Mouse (Mus musculus): ENCODE data around the gene Slc16a6.
"Not testable (repeated sequence)": the region's sequence is repeated elsewhere in the genome, so short reads cannot be mapped to it uniquely, and the experiment has no call there.

The Slc16a6 gene

DNA sequence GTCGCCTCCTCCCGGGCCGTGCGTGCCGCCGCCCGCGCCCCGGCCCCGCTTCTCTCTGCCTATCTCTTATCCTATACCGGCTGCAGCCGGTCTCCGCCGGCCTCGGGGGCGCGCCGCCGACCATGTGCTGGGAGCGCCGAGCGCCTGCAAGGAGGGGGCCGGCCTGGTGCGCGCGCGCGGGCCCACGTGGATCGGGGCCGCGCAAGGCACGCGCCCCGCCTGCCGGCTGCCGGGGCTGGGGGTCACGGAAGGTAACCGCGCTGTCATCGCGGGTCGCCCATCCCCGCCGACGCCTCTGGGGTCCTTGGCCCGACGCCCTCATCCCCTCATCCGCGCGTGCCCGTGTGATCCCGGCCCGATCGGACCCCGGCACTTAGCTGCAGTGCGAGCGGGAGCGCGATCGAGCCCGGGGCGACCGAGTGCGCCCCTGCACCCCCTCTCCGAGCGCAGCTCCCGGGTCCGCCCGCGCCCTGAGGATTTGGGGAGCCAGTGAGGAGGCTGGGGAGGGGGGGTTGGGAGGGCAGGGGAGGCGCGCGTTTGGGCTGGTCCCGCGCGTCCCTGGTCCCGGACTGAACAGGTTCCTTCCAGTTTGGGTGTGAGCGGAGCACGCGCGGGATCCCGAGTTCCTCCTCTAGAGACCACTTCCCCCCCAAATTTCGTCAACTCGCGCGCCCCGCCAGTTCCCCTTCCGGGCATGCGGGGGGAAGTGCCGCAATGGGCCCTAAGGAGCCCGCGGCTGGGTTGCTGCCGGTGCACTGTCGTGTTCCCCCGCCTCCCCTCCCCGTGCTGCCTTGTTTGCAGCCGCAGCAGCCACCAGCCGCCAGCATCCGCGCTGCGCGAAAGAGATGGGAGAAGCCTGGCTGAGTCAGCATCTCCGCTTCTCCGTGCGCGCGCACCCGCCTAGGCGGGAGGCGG is at the start of gene Slc16a6, which contains the start of gene Arsg:
Gene Slc16a6, minus strand, starts transcription at position 428 of the 915 bp plus-strand sequence.
Gene Arsg, plus strand, starts transcription at position 204 of the 915 bp plus-strand sequence.
- peak; percentile 91 for DNase-seq

DNA sequence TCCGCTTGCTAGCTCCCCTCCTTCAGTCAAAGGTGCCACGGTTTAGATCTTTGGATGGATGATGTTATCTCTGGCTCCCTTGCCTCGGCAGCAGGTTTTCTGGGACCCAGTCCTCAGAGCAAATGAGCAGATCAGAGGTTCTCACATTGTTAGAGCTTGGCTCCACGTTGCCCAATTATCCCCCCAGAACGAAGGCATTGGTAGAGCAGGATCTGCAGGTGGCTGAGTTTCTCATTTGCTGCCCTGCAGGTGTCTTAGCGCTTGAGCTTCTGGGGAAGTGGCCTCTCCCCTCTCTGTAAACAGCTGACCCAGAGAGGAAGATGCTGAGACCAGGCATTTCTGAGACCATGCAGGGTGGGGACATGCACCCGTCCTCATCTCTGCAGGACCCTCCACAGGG is 47.6 kb upstream of the Slc16a6 start:
- DNase-seq, result no peak

DNA sequence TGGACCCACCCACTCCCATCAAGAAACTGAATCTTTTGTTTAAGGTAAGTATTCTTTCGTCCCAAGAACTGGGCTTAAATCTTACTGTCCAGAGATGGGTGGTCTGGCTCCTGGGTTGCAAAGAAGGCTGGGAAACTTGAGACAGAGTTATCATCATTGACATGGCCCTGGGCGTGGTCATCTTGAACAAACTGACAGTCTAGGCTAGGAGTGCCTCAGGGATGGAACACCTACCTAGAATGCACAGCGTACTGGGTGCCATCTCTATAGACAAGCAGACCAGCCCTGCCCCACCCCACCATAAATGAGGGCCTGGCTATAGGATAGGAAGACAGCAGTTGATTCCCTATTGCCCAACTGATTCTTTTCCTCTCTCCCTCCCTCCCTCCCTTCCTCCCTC is 44.4 kb upstream of the Slc16a6 start:
- DNase-seq, result no peak

DNA sequence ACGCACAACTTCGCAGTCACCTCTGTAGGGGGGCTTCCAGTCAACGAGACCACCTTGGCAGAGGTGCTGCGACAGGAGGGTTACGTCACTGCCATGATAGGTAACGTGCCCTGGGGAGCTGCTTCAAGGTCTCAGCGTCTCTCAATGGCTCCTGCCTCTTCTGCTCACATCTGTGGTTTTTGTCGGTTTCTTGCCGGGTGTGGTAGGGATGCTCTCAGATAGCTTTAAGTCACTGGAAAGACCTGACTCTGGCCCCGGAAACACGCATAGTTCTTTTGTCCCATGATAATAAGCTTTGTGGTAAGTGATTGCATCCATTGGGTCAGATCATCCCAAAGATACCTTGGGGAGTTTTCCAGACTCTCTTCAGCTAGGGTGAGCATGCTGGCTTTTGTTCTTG is 43.9 kb upstream of the Slc16a6 start:
- no peak for DNase-seq

DNA sequence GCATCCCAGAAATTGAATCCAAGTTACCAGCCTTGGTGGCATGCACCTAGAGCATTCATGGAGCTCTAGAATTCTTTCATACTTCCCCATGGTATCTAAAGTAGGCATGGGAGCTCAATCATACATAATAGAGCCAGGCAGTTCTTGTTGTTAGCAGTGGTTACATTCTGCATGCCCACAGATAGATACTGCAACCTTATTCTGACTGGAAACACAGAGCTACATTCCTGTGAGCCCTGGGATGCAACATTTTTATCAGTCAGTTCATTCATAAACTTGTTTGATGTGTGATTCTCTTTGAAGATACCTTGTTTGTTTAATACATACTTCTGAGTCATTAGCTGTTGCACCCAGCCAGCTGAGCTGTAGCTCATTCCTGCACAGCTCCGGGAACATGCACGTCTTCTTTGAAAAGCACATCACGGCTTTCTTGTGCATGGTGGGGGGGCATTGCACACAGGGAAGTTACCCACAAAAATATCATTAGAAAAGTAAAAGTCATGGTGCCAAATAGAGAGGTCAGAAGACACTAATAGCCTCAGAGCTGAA is 40.7 kb upstream of the Slc16a6 start:
- DNase-seq, result no peak

DNA sequence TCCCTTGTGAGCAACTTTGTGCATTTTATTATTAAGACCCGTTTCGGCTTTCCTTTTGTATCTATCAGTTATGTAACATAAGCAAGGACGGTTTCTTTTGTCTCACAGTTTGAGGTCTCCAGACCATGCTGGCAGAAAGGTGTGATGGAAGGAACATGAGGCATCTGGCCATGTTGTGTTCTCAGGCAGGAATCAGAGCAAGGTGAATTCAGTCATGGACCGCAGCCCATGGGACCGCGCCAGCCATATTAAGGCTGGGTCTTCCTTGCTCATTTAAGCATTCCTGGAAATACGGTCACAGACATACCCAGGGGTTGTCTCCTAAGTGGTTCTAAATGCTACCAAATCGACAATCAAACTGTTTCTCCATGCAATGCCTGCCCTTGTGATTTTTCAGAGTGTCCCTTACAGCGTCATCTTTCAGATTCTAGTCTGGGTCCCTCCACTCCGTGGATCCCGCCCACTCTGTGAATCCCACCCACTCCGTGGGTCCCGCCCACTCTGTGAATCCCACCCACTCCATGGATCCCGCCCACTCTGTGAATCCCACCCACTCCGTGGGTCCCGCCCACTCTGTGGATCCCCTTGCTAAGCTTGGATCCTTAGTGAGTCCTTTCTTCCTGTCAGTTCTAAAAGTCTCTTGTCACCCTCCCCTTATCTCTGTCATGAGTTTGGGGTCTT is 39.7 kb upstream of the Slc16a6 start:
- peak in 1 of 2 experiments; percentile 37 for DNase-seq

DNA sequence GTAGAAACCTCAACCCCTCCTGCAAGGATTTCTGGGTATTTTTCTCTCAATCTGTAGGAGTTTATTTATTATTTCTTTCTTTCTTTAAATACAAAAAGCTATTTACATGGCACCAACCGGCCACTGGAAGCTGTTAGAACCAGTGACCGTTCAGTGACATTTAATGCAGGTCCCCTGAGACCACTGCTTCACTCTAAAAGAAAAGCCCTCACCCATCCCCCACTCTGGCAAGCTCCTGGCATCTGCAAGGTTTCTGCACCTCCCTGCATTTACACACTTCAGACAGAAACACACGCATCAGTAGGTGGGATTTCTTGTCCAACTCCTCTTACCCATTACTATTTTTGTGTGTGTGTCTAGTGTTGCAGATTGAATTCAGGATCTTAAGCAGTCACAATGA is 33.7 kb upstream of the Slc16a6 start:
- DNase-seq, result peak in 1 of 2 experiments; percentile 52

DNA sequence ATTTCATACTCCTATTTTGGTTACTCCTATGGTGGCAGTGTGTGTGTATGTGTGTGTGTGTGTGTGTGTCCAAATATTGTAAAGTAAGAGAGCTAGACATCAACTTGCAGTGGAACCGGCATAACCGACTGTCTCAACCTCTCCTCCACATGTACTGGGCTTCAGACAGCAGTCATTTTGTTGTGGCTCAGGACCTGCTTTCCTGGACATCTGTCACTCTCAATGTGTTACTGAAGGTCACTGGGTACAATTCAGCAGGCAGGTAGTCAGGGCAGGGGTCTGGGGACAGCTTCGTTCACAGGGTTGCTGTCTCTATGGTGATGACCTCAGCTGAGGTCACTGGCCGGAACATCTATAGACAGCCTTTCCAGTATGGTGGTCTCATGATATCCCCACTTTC is 32.4 kb upstream of the Slc16a6 start:
- peak; percentile 26 to 45 for DNase-seq

DNA sequence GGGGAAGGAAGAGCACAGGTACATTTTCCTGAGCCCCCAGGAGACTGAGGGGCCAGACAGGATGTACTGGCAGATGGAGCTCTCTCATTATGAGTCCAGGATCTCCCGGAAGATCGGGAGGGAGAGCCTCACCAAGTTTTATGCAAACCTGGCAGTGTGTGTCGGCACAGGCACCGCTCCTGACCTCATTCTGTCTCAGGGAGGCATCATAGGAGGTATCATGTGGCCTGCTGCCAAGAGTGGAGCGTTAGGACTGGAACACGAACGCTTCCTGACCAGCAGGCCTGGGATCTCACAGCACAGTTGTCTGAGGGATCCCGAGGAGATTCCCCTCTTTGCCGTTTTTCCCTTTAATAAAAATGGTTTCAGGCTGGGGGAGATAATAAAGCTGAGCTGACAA is 31.6 kb upstream of the Slc16a6 start:
- peak; percentile 95 for DNase-seq

DNA sequence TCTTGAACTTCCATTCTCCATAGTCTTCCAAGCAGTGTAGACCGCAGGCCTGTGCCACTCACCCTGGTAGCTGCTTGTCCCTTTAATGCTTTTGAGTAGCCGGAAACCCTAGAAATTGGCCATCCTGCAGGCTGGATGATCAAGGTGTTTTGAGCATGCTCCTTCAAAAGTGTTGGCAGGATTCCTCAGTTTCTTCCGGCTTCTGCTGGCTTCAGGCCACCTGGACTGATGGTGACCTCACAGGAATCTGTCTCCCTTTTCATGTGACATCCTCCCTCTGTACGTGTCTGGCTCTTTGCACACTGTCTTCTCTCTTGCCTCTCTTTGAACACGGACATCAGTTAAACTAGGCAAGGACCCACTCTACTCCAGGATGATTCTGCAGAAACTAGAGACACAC is 26.8 kb upstream of the Slc16a6 start:
- peak; percentile 79 to 82 for DNase-seq

DNA sequence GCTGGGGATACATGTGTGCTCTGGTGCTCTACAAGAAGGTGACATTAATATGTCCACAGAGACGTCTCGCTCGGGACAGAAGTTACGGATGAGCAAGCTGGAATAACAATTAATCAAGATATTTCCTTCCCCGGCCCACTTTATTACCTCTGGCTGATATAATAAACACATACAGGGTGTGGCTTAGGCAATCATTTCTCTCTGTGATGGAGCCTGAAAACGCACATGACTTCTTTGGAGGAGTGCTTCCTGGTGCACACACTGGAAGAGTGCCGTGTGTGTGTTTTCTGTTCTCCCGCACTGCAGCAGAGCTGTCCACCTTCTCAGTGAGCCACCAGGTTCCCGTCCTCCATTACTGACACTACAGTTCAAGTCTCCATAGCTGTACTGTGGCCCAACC is 24.6 kb upstream of the Slc16a6 start:
- no peak for DNase-seq

DNA sequence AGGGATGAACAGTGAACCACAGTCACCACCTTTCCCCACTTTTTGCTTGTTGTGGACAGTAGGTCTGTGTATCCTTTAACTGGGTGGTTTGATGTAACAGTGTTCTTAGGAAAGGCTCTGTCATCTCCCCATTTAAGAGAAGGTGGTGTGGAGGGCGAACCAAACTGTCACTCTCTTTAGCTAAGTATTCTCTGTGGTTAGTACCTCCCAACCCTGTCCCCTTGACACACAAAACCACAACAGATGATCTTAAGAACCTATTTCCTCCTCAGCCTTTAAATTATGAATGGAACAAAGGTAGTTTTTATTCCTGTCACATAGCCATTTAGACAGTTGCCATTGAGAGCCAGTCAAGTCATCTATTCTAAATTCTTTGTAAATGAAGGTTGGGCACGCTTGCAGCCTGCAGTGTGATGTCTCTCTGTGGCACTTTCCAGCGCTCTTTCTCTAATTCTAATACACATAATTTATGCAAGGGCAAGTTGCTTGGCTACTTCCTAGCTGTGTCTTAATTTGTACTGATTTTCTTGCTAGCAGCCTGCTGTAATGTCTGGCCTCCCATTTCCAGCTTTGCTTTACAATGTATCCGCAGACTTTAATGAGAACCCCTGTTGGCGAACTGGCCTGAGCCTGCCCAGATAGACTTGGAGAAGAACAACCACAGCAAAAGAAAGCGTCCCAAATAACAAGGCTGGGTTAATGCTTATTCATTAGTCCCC is 23.8 kb upstream of the Slc16a6 start:
- no peak for DNase-seq

DNA sequence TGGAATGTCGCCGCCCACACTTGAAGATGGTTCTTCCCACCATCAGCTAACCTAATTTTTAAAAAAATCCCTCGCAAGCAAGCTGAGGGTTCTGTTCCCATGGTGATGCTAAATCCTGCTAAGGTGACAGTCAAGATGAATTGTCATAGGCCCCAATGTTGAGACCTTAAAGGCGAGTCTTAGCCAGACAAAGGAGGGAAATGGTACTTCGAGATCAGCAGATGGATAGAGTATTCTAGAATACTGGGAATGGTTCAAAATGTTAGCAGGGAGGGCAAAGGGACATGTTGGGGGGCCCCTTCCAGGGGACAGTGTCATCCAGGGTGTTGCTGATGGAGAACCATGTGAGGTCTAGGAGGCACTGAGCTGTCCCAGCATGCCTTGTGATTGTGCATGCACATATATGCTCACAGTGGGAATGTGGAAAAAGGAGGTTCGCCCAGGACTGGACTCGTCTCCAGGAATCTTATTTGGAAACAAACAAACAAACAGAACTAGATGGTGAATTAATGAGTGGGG is 23.1 kb upstream of the Slc16a6 start:
- no peak for DNase-seq

DNA sequence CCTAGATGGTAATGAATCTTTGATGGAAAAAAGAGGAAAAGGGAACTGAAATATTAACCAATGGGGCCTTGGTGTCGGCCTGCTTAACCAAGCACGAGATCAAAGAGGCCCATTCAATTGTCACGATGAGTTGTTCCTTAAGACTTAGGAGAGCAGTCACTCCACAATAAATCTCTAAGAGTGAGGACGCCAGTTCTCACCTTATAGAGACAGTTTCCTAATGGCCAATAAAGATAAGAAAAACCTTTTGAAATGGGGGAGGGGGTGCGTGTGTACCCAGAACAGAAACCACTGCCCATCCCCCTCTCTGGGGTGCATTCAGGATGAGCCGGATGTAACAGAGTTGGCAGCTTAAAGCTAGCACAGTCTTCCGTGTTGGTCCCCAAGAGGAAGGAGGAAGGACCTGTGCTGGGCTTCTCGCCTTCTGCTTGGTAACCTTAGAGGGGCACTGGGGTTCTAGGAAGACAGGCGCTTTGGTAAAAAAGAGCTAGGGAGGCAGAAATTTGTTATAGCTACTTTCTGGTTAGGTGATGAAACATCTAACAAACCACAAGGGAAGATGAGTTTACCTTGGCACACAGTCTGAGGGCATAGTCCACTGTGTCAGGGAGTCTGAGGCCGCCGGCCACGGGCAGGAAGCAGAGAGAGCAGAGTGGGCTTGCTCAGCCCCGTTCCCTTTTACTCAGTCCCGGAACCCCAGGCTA is 22.5 kb upstream of the Slc16a6 start:
- DNase-seq, result no peak

DNA sequence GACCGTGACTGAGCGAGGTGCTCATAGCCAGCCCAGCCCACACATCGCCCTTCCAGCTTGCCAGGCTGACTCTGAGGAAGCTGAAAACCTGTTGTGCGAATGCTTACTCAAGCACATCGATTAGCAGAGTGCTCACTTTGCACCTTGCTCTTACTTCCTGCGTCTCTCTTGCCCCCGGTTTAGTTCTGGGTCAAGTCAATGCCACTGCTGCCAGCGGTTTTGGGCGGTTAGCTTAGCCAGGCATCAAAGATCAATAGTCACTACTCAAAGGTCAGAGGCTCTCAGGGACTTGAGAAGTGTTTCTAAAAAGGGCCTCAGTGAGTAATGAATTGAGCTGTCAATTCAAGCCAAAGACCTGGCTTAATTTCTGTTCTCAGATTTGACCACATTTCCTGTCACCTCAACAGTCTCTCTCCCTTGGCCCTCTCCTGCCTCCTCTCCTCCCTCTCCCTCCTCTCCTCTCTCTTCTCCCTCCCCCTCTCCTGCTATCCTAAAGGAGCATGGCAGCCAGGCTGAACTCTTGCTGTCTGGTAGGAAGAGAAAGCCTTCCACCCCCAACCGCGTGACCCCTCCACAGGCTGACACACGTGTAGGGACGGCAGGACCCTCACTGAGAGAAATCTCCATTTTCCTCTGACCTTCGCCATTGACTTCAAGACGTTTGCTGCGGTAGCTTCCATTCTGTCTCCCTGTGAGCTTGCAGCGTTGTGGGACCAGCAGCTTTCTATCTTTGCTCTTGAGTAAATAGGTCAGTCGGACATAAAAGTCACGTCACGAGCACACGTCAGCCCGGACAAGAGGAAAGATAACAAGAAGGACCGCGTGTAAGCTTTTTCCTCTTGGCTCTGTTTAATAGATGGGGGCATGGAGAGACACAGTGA is 21.7 kb upstream of the Slc16a6 start:
- no peak for DNase-seq

DNA sequence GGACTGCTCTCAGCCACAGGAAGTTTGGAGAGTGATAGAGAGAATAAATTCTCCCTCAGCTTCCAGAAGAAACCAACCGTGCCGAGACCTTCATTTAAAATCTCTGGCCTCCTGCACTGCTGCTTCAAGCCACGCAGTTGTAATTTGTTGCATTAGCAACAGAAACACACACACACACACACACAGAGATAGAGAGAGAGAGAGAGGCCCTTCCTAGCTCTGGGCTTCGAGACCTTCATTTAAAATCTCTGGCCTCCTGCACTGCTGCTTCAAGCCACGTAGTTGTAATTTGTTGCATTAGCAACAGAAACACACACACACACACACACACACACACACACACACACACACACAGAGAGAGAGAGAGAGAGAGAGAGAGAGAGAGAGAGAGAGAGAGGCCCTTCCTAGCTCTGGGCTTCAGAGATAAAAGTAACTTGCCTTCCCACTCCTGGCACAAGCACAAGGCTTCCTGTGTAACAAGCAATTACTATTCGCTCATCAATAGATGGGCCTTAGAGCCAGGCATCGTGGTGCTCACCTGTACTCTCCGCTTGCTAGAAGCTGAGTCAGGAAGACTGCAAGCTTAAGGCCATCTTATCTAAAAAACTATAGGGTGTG is 19.6 kb upstream of the Slc16a6 start:
- not testable (repeated sequence) for DNase-seq

DNA sequence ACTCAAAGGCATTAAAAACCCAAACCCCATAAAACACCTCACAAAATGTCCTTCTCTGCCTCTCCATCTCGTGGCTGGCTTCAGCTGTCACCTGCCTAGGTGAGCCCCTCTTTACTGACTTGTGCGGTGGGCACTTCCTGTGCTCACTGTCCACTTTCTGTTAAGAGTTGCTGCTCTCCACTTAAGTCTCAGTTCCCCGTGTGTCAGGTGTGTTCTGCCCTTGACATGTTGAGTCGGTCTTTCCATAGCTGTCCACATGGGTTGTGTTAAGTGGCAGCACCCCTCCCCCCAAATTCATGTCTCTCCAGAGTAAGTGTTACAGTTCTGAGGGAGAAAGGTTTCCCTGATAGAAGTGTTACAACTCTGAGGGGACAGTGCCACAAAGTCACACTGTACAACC is 18.4 kb upstream of the Slc16a6 start:
- no peak for DNase-seq

DNA sequence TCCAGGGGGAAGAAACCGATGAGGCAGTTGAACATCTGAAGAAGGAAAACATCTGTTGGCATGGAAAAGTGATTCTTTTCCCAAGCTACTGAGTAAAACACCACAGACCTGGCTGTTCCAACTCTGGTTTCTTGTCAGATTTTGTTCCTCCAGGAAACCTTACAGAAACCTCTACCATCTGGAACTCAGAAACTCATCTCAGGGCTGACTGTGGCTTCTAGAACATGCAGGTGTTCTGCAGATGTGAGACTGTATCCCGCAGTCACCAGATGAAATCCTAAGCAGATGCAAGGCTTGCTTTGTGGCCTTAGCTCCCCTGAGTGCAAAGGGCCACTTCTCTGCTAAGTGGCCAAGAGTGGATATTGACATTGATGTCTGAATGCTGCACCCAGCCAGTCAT is 16.4 kb upstream of the Slc16a6 start:
- DNase-seq, result no peak

DNA sequence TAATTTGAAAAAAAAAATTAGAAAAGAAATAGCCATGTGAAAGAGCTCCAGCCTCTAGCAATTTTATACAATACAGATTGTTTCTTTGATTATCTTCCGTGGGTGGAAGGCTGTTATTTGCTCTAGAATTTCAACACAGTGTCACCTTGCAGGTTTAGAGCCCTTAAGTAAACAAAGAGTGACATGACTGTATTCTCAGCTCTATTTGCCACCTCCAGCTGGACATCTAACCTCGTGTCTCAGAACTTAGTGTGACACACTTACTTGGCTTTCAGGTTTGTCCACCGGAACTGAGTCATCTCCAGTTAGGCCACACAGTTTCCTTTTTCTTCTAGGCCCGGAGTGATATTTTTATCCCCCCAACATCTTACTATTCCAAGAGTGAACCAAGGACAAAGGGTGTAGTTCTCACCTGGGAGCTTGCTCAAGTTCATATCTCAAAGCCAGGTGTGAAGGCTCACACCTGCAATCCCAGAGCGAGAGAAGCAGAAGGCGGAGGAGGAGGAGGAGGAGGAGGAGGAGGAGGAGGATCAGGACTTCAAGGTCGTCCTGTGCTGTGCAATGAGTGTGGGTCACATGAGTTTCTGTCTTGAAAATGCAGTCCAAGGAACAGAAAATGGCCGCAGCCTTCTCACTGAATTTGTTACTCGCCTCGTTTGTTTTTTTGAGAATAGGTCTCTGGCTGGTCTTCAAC is 14.7 kb upstream of the Slc16a6 start:
- DNase-seq, result no peak

DNA sequence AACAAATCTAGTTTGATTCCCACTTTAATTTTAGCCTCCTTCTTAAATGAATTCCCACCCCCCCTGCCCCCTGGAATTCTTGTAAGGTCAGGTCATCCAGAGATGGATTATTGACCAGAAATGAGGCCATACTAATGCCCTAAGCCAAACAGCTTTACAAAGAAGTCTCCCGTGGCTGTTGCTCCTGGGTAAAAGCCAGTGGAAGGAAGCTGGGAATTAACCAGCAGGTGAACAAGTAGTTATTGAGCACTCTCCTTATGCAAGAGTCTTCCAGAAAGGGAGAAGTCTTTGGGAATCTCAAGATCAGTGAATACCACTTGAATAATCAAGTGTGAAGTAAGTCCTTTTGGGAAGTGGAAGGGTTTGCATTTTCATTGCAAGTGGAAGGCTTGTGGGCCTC is 13.7 kb upstream of the Slc16a6 start:
- DNase-seq, result no peak
